Mouse (Mus musculus): ENCODE data around the gene Msl1. TPM values are rescaled to one million over a fixed set of nuclear protein-coding genes. Genes with fewer than 3 reads are reported as not detected.

The Msl1 gene
- total RNA-seq, 2 experiments from 2014 or later, result 49.0 to 51.4 TPM

DNA sequence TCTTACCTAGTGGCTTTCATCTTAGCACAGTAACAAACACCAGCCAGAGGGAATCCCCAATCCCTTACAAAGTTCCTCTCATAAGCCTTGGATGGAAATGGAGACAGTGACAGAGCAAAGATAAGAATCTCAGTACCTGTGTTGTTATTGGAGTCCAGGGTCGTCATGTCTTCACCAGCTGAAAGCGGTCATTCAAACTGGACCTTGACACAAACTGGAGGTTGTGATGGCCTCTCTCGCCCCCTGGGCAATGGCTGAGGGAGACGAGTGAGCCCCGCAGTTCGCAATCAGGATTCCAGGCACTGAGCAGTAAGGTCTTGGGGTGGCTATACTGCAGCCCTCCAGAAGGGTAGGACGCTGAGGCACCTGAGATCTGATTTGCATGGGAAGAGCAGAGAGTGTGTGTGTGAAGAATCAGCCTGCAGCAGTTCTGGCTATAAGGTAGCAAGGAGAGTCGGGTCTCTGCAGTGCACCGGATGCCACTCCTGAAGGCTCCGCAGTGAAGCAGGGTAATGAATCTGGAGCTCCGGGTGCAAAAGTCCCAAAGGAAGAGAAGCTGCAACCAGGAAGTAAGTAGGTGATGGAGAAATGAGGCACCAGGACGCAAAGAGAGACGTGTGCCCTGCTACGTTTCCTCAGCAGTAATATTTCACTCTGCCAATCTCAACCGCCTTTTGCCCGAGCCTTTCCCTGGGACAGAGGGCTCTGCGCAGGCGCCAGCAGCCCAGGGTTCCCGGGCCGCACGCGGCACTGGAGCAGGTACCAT, 20.6 kb upstream of the Msl1 start, which contains the start of gene Nr1d1:
Gene Nr1d1, minus strand, starts transcription at position 752 of the 766 bp plus-strand sequence.
- intact Hi-C loops (cut with DNase I), result loop anchor here (1.0 kb wide), 1 partner anchor 9 kb away; no protein-coding TSS in a partner anchor
- DNase-seq, result peak in 1 of 2 experiments; percentile 23

DNA sequence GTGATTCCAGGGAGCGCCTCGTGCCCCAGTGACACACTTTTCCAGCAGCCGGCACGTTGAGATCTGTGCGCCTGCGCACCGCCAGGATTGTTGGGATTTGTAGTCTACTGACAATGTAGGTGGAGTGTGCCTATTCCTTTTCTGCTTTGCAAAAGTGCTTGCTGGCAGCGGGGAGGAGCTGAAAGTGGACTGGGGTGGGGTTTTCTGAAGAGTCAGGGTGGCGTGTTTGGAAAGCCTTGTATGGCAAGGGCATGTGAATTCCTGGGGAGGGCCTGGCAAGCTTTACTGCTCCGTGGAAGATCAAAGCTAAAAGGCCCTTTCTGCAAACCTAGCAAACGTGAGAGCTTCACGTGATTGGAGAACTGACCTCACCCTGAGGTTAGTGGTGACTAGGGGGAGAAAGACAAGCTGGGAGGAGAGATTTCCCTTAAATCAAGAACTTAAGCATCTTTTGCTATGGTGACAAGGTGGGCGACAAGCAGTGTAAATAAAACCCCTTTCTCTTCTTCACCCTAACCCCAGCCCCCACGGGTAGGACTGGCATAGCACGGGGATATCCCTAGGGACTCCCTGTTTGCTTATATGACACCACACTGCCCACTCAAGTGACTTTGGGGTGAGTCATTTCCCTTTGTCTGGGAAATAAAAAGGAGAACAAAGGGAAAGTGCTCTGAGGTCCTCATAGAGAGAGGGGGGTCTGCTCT, 19.8 kb upstream of the Msl1 start:
- DNase-seq, result peak; percentile 99
- intact Hi-C loops (cut with DNase I), result loop anchor here (1.0 kb wide), 1 partner anchor 8 kb away; no protein-coding TSS in a partner anchor

DNA sequence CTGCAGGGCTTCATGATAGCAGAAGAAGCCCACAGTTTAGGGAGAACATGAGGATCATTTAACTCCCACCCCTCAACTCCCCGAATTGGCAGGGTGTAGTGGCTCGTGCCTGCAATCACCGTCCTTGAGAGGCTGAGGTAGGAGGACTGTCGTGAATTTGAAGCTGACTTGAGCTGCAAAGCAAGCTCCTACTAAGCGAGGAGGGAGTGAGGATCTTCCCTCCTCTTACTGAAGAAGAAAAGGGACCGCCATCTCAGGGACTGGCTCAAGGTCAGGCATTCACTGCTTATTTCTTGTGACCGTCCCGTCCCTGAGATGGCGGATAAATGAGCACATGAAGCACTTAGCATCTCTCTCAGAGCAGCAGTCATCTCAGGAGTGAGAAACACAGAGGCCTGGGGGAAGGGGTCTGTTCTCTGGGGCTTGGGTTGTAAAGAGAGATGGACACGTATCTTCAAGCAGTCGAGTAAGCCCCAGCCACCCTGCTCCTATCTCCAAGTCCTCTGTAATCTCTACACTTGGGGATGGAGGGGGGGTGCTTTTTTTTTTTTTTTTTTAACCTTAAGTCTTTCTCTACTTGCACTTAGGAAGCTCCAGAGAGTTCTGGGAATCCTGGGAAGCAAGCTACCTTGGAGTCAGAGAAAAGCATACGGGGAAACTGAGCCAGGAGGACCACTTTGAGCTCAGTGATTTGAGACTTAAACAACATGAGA, 19.1 kb upstream of the Msl1 start:
- intact Hi-C loops (cut with DNase I), result no loop called here
- DNase-seq, result no peak

DNA sequence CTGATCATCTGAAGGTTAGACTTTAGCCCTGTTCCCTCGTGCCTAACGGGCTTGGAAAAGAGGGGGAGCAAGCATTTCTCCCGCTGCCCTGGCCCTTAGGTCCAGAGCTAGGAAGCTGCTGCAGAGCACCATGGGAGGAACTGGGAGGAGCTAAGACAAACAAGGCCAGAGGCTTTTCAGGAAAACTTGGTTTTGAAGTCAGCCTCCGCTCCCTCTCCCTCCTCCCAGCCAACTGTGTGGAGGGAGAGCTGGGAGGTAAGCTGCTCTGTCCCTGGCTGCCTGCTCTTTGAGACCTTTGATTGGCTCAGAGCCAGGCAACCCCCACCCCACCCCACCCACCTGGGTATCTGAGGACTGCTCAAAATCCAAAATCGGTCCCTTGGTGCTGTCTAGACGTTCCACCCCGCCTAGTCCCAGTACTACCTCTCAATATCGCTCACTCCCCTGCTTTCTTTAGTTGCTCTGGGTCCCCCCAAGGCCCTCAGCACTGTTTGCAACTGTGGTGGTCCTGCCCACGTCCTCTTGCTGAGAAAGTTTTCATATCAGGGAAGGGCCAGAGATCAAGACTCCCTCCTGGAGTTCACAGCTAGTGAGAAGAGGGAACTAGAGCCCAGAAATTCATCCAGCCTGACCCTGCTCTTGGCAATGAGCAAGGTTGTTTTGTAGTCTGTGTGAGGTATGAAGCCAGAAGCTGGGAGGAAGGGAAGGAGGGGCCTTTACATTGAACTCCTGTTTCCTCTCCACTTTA, 18.3 kb upstream of the Msl1 start:
- intact Hi-C loops (cut with DNase I), result no loop called here
- peak; percentile 48 to 57 for DNase-seq

DNA sequence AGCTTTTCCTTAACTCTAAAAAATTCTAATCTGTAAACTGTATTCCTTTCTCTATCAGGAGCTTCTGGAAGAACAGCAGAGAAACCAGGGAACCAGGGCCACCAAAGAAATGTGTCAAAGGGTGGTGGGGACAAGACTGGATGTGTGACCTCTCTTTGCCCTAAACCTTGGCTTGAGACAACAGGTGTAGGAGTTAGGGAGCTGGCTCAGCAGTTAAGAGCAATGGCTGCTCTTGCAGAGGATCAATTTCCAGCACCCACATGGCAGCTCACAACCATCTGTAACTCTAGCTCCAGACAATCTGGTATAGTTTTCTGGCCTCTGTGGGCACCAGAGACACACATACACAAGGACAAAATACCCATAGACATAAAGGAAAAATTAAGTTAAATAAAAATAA, 17.4 kb upstream of the Msl1 start:
- intact Hi-C loops (cut with DNase I), result no loop called here
- no peak for DNase-seq

DNA sequence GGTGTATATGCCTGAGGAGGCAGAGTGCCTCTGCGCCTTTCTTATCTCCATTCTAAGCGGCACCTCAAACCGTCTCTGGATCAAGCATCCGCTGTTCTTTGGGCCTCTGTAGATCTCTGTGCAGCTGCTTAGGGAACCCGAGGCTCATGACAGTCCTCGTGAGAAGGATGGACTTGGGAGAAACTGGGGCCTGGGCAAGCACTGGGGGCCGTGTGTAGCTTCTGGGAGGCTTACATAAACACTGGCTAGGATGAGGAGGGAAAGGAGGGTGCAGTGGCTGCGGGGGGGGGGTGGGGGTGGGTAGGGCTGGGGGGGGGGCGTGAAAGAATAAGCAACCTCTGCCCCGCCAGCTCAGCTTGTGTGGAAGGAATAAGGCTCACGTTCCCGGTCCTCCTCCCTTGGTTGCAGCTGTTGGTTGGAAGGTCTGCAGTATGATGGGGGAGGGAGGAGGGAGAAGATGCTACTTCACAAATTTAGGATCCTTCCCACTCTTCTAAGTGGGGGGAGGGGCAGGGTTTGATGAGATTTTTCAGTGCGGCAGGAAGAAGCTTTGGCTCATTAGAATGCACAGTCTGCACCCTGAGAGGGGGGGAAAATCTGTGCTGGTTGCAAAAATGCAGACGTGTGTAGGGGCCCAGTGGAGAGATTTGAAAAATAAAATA, 13.3 kb upstream of the Msl1 start:
- intact Hi-C loops (cut with DNase I), result no loop called here
- peak; percentile 47 to 80 for DNase-seq

DNA sequence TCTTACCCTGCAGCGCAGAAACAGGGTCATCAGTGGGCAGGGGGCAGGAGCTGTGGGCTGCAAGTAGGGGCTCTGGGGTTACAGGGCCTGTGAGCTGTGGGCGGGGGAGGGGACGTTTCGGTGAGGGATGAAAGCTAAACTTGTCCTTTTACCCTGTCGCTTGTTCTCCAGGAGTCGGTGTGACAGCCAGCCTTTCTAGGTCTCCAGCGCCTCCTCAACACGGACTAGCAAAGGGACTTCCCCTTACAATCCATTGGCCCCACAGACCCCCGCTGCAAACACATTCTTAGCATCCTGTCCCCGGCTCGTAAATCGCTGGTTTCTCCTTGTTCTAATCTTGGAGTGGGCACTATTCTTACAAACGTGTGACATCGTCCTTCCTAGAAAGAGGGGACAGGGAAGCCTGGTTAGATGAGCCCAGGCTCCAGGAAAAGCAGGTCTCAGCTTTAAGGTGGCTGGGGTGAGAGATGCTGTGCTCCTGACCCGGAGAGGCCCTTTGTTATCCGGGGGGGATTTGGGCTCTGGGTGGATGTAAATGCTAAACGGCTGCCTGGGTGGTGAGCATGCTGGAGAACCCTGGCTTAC, 12.6 kb upstream of the Msl1 start:
- DNase-seq, result peak in 1 of 2 experiments; percentile 36
- intact Hi-C loops (cut with DNase I), result loop anchor here (1.0 kb wide), 1 partner anchor 7 kb away; the partner anchor contains the start of gene Nr1d1

DNA sequence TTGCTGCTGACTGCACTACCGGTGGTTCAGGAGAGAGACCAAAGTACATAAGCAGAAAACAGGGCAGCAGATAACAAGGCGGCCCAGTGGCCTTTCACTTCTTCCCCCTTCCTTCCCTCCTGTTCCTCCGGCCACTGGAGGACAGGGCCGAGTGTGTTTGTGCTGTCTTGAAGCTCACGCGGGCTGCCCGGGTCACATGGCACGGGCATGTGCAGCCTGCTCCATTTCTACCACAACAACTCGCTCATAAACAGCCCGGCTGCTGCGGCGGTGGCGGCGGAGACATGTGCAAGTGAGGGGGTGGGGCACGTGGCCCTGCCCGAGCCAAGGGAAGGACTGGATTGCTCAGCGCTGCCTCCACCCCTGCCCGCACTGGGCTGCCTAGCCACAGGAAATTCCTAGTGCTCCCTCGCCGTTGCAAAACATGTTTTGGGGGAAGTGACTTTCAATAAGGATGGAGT, 12.1 kb upstream of the Msl1 start:
- intact Hi-C loops (cut with DNase I), result loop anchor here (1.0 kb wide), 1 partner anchor 8 kb away; the partner anchor contains the start of gene Nr1d1
- peak; percentile 95 to 98 for DNase-seq

DNA sequence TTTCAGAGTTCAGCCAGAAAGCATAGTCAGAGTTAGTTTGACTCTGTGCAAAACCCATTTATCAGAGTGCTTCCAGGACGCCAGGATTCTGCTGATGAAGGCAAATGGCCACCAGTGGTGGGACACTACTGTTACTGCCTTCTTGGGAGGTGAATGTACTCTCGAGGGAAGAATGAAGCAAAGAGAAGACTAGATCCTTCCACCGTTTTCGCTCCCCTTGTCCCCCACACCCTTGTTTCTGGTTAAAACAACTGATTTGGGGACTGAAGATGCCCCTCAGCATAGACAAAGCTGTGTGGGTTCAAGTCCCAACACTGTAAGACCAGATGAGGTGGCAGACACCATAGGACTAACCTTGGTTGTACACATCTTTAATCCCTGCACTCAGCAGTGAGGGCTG, 11.2 kb upstream of the Msl1 start:
- intact Hi-C loops (cut with DNase I), result no loop called here
- no peak for DNase-seq

DNA sequence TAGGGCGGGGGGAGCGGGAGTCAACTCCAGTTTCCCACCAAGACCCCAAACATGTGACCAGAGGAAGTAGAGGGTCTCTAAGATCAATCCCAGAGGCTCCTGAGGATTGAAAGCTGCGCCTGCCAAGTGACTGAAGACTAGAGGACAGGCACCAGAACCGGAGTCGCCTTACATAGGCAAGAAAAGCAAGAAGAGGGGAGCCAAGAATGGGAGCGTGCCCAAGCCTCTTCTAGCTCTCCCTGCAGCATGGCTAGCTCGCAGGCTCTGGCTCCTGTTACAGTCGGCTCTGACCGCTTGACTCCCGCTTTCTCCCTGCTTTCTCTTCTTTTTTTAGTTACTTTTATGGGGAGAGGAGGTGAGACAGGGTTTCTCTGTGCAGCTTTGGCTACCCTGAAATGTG, 10.1 kb upstream of the Msl1 start:
- peak; percentile 40 to 56 for DNase-seq
- intact Hi-C loops (cut with DNase I), result loop anchor here (5.0 kb wide), 1 partner anchor 68 kb away; no protein-coding TSS in a partner anchor

DNA sequence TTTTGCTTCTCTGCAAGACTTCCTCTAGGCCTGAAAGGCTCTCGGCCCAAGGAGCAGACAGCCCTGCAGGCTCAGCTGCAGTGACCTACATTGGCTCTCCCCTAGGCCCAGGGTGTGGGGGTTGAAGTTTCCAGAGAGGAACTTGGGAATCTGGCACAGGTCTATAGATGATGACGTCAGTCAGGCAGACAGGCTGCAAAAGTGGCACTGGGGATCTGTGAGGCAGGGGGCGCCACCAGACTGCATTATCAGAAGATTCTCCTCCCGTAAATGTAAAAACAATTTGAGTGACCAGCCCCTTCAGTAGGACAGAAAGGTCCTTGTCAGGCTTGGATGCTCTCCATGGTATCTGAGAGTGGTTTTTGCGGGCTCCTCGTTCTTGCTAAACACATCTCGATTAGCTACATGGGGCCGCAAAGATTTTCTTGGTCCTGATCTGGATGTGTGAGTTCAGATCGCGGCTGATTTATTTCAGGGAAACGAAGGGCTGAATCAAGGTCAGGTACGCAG, 9.5 kb upstream of the Msl1 start:
- intact Hi-C loops (cut with DNase I), result loop anchor here (2.0 to 5.0 kb wide), 3 partner anchors 13 to 85 kb away; partner anchors contain the start of gene Csf3
- DNase-seq, result peak; percentile 74 to 77

DNA sequence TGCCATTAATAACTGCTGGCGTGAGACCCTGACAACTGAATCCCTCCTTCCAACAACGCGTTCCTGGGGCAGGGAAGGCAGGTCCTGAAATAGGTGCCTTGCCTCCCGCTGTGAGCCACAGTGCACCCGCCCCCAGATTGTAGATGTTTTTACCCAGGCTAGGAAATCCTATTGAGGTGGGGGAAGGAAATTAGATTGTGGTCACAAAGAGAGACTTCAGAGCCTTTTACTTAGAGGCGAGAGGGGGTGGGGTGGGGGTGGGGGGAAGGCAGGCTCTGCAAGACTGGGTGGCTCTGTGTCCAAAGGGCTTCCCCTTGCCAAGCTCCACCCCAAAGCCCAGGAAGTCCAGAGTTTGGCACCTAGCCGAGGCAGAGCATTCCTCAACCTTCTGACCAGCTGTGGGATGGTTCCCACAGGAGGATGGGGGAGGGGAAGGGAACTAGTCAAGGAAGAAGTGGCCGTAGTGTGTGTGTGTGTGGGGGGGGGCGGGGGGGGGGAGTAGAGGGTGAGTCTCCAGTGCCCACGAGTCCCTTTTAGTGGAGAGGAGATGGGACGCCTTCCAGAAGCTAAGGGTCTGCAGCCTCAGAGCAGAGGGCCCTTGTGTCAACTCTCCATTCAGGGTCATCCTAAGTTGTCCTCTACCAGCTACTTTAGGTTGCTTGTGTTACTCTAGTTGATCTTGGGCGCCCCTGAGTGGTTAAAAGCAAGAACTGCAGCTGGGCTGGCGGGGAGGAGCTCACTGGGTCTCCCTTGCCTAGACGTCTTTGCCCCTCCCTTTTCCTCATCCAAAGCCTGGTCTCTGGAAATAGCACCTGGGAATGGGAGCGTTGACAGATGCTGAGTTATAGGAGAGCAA, 8.7 kb upstream of the Msl1 start:
- intact Hi-C loops (cut with DNase I), result loop anchor here (2.0 to 5.0 kb wide), 3 partner anchors 14 to 86 kb away; partner anchors contain the start of gene Csf3
- DNase-seq, result peak; percentile 97 to 98

DNA sequence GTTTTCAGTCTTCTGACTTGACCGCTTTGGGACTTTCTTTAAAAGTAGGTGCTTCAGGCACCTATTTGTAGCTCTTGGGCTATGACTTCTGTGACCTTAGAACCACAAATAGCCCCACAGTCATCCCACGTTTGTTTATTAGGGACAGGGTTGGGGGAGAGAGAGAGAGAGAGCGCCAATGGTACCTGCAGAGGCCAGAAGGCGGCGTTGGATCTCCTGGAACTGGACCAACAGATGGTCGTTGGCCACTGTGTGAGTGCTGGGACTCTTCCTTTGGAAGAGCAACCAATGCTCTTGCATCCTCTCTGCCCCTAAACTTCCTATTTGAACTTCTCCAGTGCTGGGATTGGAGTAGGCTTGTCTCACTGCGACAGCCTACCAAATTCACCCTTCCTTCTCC, 8.1 kb upstream of the Msl1 start:
- peak in 1 of 2 experiments; percentile 33 for DNase-seq
- intact Hi-C loops (cut with DNase I), result loop anchor here (2.0 to 5.0 kb wide), 3 partner anchors 14 to 86 kb away; partner anchors contain the start of gene Csf3

DNA sequence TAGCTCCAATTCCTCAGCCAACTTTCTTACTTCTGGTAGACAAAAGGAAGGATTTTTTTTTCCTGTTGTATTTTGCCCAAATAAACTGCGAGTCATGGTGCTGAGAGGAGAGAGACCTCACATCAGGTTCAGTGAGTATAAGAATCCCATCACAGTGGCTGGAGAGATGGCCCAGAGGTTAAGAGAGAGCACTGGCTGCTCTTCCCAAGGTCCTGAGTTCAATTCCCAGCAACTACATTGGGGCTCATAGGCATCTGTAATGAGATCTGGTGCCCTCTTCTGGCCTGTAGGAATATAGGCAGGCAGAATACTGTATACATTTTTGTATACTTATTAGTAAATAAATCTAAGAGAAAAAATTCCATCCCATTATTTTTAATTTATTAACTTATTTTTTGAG, 7.6 kb upstream of the Msl1 start:
- DNase-seq, result no peak
- intact Hi-C loops (cut with DNase I), result loop anchor here (2.0 to 5.0 kb wide), 5 partner anchors 15 to 87 kb away; partner anchors contain the start of genes Csf3 and Thra

DNA sequence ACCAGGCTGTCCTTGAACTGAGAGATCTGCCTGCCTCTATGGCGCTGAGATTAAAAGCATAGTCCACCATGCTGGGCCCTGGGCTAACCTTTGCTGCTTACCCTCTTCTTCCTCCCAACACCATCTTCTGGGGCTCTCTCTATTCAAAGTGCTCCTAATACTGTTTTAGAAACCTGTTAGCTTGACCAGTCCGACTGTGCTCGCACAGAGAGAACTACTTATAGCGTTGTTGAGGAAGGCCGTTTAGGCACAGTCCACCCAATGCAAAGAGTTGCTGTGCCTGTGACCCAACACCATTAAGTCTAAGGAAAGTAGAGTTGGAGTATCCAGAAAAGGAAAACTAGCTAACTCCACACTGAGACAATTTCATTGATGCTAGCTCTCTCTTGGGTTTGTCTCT, 7.2 kb upstream of the Msl1 start:
- intact Hi-C loops (cut with DNase I), result loop anchor here (2.0 to 5.0 kb wide), 3 partner anchors 41 to 71 kb away; partner anchors contain the start of gene Thra

DNA sequence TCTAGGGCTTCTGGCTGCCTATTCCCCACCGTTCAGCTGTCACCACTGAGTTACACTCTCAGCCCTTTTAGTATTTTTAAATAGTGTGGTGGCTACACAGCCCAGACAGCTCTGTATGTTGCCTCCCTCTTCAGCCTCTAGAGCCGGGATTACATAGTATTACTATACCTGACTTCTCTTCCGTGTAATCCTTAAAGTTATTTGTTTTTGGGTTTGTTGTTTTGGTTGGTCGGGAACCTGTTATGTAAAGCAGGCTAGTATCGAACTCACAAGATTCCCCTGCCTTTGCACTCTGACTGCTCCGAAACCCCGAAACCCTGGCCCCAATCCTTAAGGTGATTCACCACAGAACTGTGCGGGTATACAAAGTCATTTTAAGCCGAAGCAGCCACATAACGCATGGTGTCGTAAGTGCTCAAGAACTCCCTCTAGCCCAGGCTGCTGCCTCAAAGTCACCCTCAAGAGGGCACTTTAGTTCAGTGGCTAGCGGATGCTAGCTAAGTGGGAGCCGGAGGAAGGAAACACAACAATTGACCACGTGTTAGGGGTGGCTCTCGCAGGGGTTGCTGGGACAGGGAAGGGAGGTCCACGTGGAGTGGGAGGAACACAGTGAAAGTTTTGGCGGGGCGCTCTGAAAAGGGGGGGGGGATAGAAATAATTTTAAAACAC, 6.6 kb upstream of the Msl1 start:
- DNase-seq, result peak; percentile 67 to 84
- intact Hi-C loops (cut with DNase I), result loop anchor here (2.0 to 5.0 kb wide), 3 partner anchors 40 to 71 kb away; partner anchors contain the start of gene Thra

More for the DNA sequence above, 7.2 kb upstream of the Msl1 start:
- no peak for DNase-seq
